Mouse (Mus musculus): ENCODE results near the gene Ppp2r5c.

Gene Ppp2r5c

DNA sequence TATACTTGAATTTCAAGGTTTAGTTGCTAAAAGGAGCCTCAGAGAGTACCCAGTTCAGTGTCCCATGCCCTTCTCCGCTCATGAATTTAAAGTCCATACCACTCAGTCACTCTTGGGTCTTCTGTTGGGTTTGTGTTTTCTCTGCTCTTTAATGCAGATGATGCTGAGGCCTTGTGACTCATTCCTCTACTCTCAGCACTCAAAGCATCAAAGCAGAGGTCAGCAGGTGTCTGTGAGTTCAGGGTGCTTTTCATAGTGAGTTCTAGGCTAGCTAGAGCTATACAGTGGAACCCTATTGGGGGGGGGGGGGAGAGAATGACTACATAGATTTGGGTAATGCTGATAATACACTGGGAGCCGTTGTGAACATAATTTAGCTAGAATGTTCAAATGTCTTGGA lies 163.8 kb downstream of the Ppp2r5c start:
- no peak for DNase-seq (ENCODE audit: low read depth, low spot score)

DNA sequence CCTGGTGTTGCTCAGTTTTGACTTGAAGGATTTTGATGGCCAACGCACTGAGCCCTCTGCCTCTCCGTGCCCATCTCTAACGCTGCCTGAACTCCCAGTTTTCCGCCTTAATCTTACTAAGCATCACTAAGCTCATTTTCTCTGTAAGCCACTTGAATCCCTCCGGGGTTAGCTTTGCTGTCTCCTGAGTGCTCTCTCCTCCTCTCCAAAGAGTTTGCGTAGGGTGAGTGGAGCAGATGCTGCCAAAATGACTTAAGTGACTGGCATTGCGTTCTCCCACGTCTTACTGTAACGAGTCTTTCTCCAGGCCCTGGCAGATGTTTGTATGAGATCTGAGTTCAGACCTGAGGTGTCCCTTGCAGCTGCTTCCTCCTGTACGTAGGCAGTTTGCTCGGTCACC lies 183.1 kb downstream of the Ppp2r5c start:
- no peak for DNase-seq (ENCODE audit: low read depth, low spot score)
